Mouse (Mus musculus) CH12.LX (cell line): Measurements from ENCODE around the gene Car15. TPM values are rescaled to one million over a fixed set of nuclear protein-coding genes. Genes with fewer than 3 reads are reported as not detected.

Experiments
- DNase-seq: peaks from one replicate; pipeline ENCODE4 v3.0.0-alpha.2; 2013; ENCODE audit errors: extremely low read depth
- H3K27ac ChIP-seq: 2 replicates; pipeline ENCODE4 v1.5.1; 2012; ENCODE audit warnings: low read depth, mild to moderate bottlenecking, control low read depth, moderate library complexity; ENCODE audit not compliant: insufficient read depth
- H3K27me3 ChIP-seq: replicated peaks from 2 replicates; pipeline ENCODE3; 2012; ENCODE audit warnings: inconsistent platforms
- H3K36me3 ChIP-seq, 2 experiments: replicated peaks in 1 of 2; 2 replicates each; pipeline versions ENCODE3 to v1.6.1; 2012; ENCODE audit warnings: inconsistent platforms in 1 of 2, low read length in 1 of 2, mild to moderate bottlenecking in 1 of 2, mixed read lengths in 1 of 2, moderate library complexity in 1 of 2; ENCODE audit not compliant: control insufficient read depth in 1 of 2, insufficient read depth in 1 of 2
- H3K4me1 ChIP-seq, 2 experiments: 2 replicates each; pipeline ENCODE4 v1.6.1; 2012; ENCODE audit warnings: inconsistent platforms in 1 of 2, moderate library complexity in 1 of 2; ENCODE audit not compliant: insufficient read depth in 2 of 2, control insufficient read depth in 1 of 2
- H3K4me2 ChIP-seq: 2 replicates; pipeline ENCODE4 v1.6.1; 2012; ENCODE audit warnings: low read depth, mild to moderate bottlenecking, control low read depth; ENCODE audit not compliant: poor library complexity, insufficient read depth, severe bottlenecking
- H3K4me3 ChIP-seq, 3 experiments: fragments of 150-350 bp in 1 of 3; sonication (generic) in 1 of 3; replicated peaks in 1 of 3; 2 replicates each; pipeline versions ENCODE3 to v1.5.1; 2011 to 2012; ENCODE audit warnings: low read depth in 2 of 3, low read length in 2 of 3, mild to moderate bottlenecking in 2 of 3, moderate library complexity in 2 of 3, control low read depth in 1 of 3, improper control_type of control experiment in 1 of 3, inconsistent platforms in 1 of 3, mixed read lengths in 1 of 3; ENCODE audit not compliant: poor library complexity in 1 of 3
- H3K79me2 ChIP-seq: replicated peaks from 2 replicates; pipeline ENCODE4 v1.6.1; 2012; ENCODE audit warnings: mild to moderate bottlenecking, moderate library complexity; ENCODE audit not compliant: control insufficient read depth, poor library complexity, insufficient read depth, severe bottlenecking; ENCODE audit errors: extremely low read depth
- H3K9ac ChIP-seq: 2 replicates; pipeline ENCODE4 v1.6.1; 2012; ENCODE audit warnings: low read depth, mild to moderate bottlenecking, control low read depth, moderate library complexity; ENCODE audit not compliant: insufficient read depth
- H3K9me3 ChIP-seq: replicated peaks from 2 replicates; pipeline ENCODE3; 2012; ENCODE audit warnings: low read length, inconsistent platforms, mixed read lengths
- BHLHE40 ChIP-seq: IDR thresholded peaks from 2 replicates; pipeline ENCODE4 v1.6.1; 2011; ENCODE audit warnings: mild to moderate bottlenecking, low read depth, low read length, improper control_type of control experiment
- CHD1 ChIP-seq: IDR thresholded peaks from 2 replicates; pipeline ENCODE4 v1.6.1; 2012; ENCODE audit warnings: low read depth, low read length, improper control_type of control experiment, inconsistent platforms
- CHD2 ChIP-seq: IDR thresholded peaks from 2 replicates; pipeline ENCODE4 v1.6.1; 2011; ENCODE audit warnings: low read length, improper control_type of control experiment
- E2F4 ChIP-seq: IDR thresholded peaks from 2 replicates; pipeline ENCODE4 v1.6.1; 2011; ENCODE audit warnings: low read depth, low read length, improper control_type of control experiment; ENCODE audit not compliant: insufficient replicate concordance
- ELF1 ChIP-seq: IDR thresholded peaks from 2 replicates; pipeline ENCODE4 v1.6.1; 2014; ENCODE audit warnings: low read depth, mild to moderate bottlenecking, inconsistent platforms, low read length, improper control_type of control experiment
- ETS1 ChIP-seq: conservative IDR thresholded peaks from 2 replicates; pipeline ENCODE4 v1.6.1; 2012; ENCODE audit warnings: low read depth, mild to moderate bottlenecking, inconsistent platforms, low read length, improper control_type of control experiment, moderate library complexity
- HCFC1 ChIP-seq: IDR thresholded peaks from 2 replicates; pipeline ENCODE4 v1.6.1; 2012; ENCODE audit warnings: low read depth, mild to moderate bottlenecking, inconsistent platforms, low read length, improper control_type of control experiment
- IRF4 ChIP-seq: IDR thresholded peaks from 2 replicates; pipeline ENCODE4 v1.6.1; 2014; ENCODE audit warnings: low read depth, mild to moderate bottlenecking, inconsistent platforms, low read length, improper control_type of control experiment
- JUN ChIP-seq: IDR thresholded peaks from 2 replicates; pipeline ENCODE4 v1.6.1; 2011; ENCODE audit warnings: low read depth, mild to moderate bottlenecking, low read length, improper control_type of control experiment, moderate library complexity; ENCODE audit not compliant: insufficient read depth
- MAFK ChIP-seq: IDR thresholded peaks from 2 replicates; pipeline ENCODE4 v1.6.1; 2011; ENCODE audit warnings: low read length, improper control_type of control experiment; ENCODE audit not compliant: insufficient replicate concordance
- MAX ChIP-seq: IDR thresholded peaks from 2 replicates; pipeline ENCODE4 v1.6.1; 2011; ENCODE audit warnings: low read length, improper control_type of control experiment
- MAZ ChIP-seq: IDR thresholded peaks from 2 replicates; pipeline ENCODE4 v1.6.1; 2012; ENCODE audit warnings: low read depth, mild to moderate bottlenecking, inconsistent platforms, low read length, improper control_type of control experiment, moderate library complexity
- MEF2A ChIP-seq: IDR thresholded peaks from 2 replicates; pipeline ENCODE4 v1.6.1; 2014; ENCODE audit warnings: low read depth, mild to moderate bottlenecking, inconsistent platforms, low read length, improper control_type of control experiment, borderline replicate concordance
- MXI1 ChIP-seq: IDR thresholded peaks from 2 replicates; pipeline ENCODE4 v1.6.1; 2011; ENCODE audit warnings: mild to moderate bottlenecking, low read depth, low read length, improper control_type of control experiment
- NELFE ChIP-seq: IDR thresholded peaks from 2 replicates; pipeline ENCODE4 v1.6.1; 2011; ENCODE audit warnings: low read depth, low read length, improper control_type of control experiment
- PAX5 ChIP-seq: IDR thresholded peaks from 2 replicates; pipeline ENCODE4 v1.6.1; 2012; ENCODE audit warnings: low read length, inconsistent platforms, mixed read lengths
- SIN3A ChIP-seq: IDR thresholded peaks from 2 replicates; pipeline ENCODE4 v1.6.1; 2012; ENCODE audit warnings: low read length, improper control_type of control experiment, inconsistent platforms
- SMC3 ChIP-seq: IDR thresholded peaks from 2 replicates; pipeline ENCODE4 v1.6.1; 2011; ENCODE audit warnings: low read depth, low read length, improper control_type of control experiment
- UBTF ChIP-seq: IDR thresholded peaks from 2 replicates; pipeline ENCODE4 v1.6.1; 2012; ENCODE audit warnings: low read depth, mild to moderate bottlenecking, inconsistent platforms, low read length, improper control_type of control experiment, moderate library complexity
- ZC3H11A ChIP-seq: IDR thresholded peaks from 2 replicates; pipeline ENCODE4 v1.6.1; 2012; ENCODE audit warnings: low read depth, mild to moderate bottlenecking, inconsistent platforms, low read length, improper control_type of control experiment
- ZKSCAN1 ChIP-seq: IDR thresholded peaks from 2 replicates; pipeline ENCODE4 v1.6.1; 2012; ENCODE audit warnings: low read depth, inconsistent platforms, low read length, improper control_type of control experiment, borderline replicate concordance
- ZMIZ1 ChIP-seq: IDR thresholded peaks from 2 replicates; pipeline ENCODE4 v1.6.1; 2012; ENCODE audit warnings: low read depth, mild to moderate bottlenecking, inconsistent platforms, low read length, improper control_type of control experiment
- dilution Hi-C: fragments of 300-500 bp; cut with MboI; formaldehyde crosslinking; loops from 2 replicates; pipeline ENCODE4 v1.14.3; 2020; ENCODE audit warnings: low sequenced_read_pairs; ENCODE audit not compliant: extremely low pct_unique_long_range_greater_than_20kb, extremely low pct_ligation_motif_present
- in situ Hi-C: fragments of 300-500 bp; cut with MboI; formaldehyde crosslinking; loops from 3 replicates; pipeline ENCODE4 v1.14.3; 2019; ENCODE audit warnings: low sequenced_read_pairs, low pct_ligation_motif_present, low pct_unique_long_range_greater_than_20kb, mixed read lengths
- polyA plus RNA-seq: library from polyadenylated mRNA; unstranded; fragments of >175 nt; gene quantifications from 2 replicates; pipeline ENCODE4 v1.2.1, GENCODE M21; 2012; ENCODE audit warnings: low read depth; ENCODE audit not compliant: insufficient read length
- total RNA-seq, 2 experiments: library from RNA; depleted of rRNA; stranded (reverse); fragments of 300-350 nt in 1 of 2; fragments of >200 nt in 1 of 2; gene quantifications; 2 replicates each; pipeline ENCODE4 v1.2.3; 2012 to 2014

Gene Car15
- total and polyA plus RNA-seq, 3 experiments = 1.5 to 3.9 (median 1.6) TPM

DNA sequence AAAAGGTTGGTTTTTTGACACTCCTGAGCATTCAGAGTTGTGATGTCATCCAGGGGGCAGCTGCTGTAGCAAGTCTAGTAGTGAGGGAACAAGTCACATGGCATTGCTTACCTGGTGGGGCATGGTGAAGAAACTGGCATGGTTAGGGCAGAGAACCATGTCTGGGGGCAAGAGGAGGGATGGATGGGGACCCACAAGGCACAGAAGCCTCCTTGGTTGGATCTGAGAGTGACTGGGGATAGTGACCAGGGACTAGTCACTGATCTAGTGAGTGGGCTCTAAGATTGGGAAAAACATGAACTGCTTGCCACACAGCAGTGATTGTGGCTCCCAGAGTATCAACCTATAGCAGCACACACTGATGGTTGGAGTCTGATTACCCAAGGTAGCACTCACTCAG is 38.6 kb downstream of the Car15 start:
- DNase-seq = no peak
- Histone ChIP-seq H3K79me2 (no peaks in the 10 kb centered on the region), H3K27me3 (peaks cover 40% of the 10 kb centered on the region), H3K4me3 (no peak overlapping the region)
- TF ChIP-seq MAX (no peak), SIN3A (no peak), NELFE (no peak), JUN (no peak), CHD2 (no peak), UBTF (no peak)
- TF ChIP-seq, all 38 proteins: peak for 0
- no peak overlapping the region for H3K4me2 ChIP-seq
- in situ Hi-C loops = no loop called here
- H3K4me1 ChIP-seq = peaks cover 9% of the 10 kb centered on the region in 2 experiments
- dilution Hi-C loops = no loop called here
- H3K9ac ChIP-seq = no peak overlapping the region
- H3K9me3 ChIP-seq = peaks cover 22% of the 10 kb centered on the region
- H3K27ac ChIP-seq = no peak overlapping the region
- no peaks in the 10 kb centered on the region for H3K36me3 ChIP-seq

DNA sequence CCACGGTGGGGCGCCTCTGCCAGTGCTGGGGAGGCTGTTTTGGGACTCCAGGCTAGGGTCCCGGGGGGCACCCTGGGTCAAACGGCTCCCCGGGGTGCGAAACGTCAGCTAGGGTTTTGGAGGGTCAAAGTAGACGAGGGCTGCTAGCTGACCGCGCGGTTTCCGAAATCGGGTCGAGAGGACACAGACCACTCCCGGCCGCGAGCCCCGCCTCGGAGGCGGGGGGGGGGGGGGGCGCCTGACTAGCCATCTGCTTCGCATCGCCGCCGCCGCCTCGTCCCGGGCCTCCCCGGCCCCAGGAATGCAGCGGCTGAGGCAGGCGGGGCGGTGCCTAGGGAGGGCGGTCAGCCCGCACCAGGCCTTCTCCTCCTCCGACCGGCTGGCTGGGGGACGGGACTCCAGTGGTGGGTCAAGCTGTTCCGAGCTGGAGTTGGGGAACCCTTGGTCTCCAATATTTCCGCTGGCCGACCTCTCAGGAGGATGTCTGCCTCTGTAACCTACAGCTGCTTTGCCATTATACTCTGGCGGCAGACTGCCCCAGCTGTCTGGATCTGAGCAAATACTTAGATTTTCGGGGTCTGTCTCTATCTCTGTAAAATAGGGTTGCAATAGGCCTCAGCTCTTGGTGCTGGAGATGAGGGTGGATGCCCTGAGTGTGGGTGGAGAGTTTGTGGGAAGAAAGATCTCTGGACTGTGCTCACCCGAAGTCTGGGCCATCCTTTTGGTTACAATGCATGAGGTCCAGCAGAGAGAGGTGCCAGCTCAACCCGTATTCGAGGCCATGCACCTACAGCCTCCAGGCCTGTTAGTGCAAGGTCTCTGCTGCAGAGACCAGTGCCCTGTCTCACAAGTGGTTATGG is 39.6 kb downstream of the Car15 start:
- no peaks in the 10 kb centered on the region for H3K36me3 ChIP-seq
- TF ChIP-seq MAFK (no peak), HCFC1 (no peak), ZC3H11A (no peak), ZKSCAN1 (no peak), MXI1 (no peak), SMC3 (no peak), MEF2A (no peak), CHD2 (no peak), IRF4 (no peak), ETS1 (no peak), MAZ (no peak), NELFE (no peak), E2F4 (no peak), BHLHE40 (no peak), ZMIZ1 (no peak), ELF1 (no peak), PAX5 (no peak), CHD1 (no peak)
- H3K4me2 ChIP-seq = no peak overlapping the region
- H3K79me2 ChIP-seq = no peaks in the 10 kb centered on the region
- H3K27me3 ChIP-seq = peaks cover 45% of the 10 kb centered on the region
- H3K9me3 ChIP-seq = peaks cover 18% of the 10 kb centered on the region
- H3K4me3 ChIP-seq = no peak overlapping the region
- H3K4me1 ChIP-seq = peaks cover 9% of the 10 kb centered on the region in 2 experiments
- no peak overlapping the region for H3K9ac ChIP-seq
- dilution Hi-C loops = no loop called here
- DNase-seq = no peak
- no peak overlapping the region for H3K27ac ChIP-seq
- in situ Hi-C loops = no loop called here
